Mouse (Mus musculus) CD8-positive naive resting alpha-beta T cell, adult 2 months (primary cell): ENCODE data around the gene Cntn5.

Experiments
- DNase-seq, 2 experiments: peaks; one replicate each; pipeline ENCODE4 v3.0.0; 2022; ENCODE audit warnings: low read depth in 2 of 2, low spot score in 2 of 2

Cntn5 gene

DNA sequence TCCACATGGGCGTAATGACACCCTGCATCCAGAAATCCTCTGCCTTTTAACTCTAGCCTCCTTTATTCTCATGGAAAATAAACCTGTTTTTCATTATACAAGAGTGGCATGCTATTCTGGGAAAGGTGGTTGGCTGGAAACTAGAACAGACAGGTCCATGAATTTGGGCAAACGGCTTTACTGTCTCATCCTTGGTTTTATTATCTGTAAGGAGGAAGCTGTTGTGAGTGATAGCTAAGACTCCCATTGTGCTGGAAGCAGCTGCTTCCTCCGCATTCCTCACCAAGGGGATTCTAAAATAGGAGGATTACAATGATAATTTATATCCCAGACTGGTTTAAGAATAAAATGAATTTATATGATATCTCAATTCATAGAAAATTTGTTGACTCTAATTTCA, 955.2 kb downstream of the Cntn5 start:
- DNase-seq = no peak

DNA sequence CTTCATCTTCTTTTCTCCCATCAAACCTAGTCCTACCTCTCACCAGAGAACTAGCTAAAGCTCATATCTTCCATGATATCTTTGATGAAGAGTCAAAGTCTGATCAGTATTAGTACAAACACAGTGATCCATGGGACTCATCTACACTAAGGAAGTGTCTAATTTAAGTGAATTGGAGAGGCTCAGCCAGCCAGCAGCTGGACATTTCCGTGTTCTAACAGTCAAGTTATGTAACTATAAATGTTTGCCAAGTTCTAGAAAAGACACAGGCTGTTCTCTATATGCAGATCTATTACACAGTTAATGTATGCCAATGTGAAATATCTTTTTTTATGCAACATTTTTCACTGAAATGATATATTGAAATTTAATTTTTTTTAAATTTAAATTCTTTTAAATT, 959.7 kb downstream of the Cntn5 start:
- no peak for DNase-seq

DNA sequence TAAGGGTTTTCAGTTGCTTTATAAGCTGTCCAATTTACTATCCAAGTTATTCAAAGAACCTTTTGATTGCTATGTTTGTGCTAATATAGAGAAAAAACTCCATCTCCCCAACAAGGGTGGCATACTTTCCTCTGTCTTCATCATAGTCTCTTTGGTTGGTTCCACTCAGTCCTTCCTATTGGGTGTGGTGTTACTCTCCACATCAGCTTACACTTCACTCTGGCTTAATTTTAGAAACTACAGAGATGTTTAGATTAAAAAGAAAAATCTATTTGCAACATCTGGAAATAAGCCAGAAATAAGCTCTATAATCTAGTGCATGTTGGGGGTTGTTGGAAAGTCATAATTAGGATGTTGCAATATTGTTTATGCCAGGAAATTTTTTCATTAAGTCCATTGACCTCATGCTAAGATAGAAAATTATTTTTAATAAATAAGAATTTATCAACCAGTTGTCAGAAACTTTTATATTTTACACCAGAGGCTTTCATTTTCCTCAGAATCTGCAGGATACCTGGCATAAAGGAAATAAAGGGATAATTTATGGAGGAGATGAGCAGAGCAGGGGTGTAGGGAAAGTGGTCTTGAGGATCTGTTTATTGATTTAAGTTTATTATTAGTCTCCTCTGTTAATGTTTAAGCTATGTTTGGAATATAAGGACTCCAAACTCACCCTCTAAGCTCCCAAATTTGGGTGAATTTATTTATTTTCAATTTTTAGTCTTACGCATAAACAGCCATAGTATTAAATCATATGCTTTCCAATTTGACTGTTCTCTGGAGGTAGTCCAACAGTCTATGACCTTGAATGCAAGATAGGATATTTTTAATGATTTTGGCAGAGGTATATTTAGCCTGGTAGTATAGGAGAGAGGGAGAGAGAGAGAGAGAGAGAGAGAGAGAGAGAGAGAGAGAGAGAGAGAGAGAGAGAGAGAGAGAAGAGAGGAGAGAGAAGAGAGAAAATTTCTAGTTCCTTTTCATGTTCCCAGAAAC, 966.8 kb downstream of the Cntn5 start:
- DNase-seq = no peak

DNA sequence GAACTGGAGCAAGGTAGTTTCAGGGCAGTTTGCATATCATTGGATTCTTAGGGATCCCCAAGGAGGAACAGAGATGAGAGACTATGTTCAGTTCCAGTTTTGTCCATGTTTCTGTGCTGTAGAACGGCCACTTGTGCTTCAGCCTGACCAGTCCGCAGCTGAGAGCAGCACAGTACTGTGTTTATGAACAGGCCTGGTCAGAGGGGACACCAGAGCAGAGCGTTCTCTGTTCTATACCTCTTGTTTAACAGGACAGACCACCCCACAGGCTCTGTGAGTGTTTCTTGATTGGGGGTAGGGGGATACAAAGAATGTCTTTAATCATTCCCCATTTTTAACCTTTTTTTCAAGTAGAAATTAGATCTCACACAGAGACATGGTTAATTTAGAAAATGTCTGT, 984.0 kb downstream of the Cntn5 start:
- DNase-seq = no peak

DNA sequence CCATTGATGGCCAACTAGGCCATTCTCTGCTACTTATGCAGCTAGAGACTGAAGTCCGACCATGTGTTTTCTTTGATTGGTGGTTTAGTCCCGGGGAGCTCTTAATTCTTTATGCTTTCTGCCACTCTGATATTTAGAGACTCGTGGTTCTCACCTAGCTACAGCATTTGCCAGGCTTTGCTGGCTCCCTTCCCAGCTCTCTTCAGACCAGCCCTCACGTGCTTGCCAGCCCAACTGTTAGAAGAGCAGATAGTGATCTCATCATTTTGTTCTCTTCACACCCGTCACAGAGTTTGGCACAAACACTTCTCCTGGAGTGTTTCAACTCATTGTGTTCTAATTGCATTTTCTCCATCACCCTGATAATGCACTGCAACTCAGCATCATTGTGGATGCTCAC, 1005.5 kb downstream of the Cntn5 start:
- DNase-seq = no peak

DNA sequence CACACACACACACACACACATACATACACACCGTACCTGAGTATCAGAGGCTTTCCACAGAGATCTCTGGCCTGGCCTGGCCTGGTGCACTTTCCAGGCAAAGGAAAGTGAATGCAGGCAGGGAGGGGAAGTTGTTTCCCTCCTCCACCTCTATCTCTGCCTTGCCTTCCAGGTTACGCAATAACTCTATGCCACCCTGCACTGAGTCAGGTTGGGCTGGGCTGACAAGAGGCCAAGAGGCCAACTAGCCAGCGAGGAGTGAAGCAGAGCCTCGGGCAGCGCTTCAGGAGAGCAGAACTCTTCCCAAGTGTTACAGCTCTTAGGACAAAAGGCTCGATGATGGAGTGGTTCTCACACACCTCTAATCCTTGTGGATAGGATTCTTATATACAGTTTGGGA, 1018.4 kb downstream of the Cntn5 start:
- no peak for DNase-seq

DNA sequence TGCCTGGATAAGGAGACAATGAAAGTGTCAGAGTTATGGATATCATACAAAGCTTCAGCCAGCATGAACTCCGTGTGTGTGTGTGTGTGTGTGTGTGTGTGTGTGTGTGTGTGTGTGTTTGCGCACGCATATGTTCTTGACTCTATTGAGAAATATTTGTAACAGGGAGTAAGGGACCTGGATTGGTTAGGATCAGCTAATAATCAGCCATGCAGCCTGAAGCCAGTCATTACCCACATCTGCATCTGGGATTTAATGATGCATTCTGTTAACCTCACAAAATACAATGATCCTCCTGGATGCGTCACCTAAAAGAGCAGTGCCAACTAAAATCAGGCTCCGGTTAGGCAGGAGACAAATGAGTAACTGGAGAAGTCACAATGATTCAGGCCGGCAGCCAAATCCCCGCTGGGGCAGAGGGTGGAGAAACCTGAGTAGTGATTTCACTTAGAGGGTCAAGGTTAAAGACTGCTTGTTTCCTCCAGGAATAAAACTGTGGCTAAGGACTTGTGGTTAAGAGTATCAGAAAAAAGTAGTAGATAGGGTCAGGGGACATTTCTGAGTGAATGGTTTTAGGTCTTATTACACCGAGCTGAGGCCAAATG, 1021.7 kb downstream of the Cntn5 start:
- DNase-seq = no peak

DNA sequence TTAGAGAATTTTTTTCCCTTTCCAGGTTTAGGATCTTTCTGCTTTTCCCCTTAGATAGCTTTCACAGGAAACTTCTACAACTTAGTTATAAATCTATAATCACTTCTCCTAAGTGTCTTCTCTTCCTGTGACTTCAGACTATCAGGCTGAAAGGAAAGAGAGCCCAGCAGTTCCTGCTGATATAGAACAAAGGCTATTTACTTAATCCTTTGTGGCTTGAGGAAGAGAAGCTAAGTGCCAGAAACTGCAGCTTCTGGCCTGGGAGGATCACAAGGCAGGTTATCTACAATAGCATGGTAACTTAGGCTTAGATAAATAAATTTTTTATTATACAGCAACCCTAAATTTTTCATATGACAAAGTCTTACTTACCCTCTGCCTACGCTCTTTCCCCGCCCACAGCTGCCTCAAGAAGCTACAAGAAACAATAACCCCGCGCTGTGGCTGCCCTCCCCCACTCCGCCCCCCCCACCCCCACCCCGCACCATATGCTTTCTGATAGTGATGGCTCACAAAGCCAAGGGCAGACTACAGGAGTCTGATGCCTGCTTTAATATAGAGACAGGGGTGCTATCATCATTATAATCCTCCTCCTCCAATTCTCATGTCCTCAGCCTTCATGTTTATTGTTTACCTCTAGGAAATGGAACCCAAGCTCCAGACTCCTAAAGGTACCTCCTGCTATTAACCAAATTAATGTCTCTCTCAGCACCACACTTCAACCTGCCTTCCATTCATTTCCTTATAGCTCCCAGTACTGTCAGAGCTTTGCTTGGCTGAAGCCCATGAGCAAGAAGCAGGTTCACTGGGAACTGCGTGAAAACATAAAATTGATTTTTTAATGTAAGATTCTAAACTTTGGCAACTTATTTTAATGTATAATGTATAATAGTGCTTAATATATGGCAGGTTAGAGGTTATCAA, 1032.2 kb downstream of the Cntn5 start:
- DNase-seq = no peak

DNA sequence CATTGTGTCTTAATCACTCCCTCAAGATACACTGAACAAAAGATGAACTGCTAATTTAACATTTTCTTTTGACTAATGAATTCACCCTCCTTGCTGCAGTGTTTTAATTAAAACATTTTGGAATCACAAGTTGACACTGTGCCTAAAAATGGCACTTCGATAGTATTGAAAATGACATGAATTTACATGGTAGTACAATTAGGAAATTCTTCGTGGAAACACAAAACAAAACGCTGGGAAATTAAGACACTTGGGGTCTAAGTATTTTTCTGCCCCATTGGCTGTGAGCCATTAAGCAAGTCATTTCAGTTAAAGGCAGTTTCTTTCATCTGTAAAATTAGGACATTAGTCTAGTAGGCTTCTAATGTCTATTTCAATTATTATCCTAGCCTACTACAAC, 1043.9 kb downstream of the Cntn5 start:
- no peak for DNase-seq

DNA sequence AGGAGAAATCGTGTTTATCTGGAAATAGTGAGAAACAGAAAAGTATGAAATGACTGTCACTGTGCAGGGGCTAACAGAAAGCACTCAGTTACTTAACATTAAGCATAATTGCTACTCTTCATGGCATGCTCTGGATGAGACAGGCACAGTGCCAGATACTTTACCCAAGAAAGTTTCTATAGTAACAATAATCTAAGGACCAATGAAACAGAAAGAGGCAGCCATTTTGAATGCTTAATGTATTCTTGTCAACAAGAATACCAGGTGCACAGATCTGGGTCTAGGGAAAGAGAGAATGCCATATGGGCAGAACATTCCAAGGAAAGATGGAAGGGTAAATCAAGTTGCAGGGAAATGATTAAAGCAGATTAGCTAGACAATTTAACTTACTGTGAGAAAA, 1045.3 kb downstream of the Cntn5 start:
- no peak for DNase-seq

DNA sequence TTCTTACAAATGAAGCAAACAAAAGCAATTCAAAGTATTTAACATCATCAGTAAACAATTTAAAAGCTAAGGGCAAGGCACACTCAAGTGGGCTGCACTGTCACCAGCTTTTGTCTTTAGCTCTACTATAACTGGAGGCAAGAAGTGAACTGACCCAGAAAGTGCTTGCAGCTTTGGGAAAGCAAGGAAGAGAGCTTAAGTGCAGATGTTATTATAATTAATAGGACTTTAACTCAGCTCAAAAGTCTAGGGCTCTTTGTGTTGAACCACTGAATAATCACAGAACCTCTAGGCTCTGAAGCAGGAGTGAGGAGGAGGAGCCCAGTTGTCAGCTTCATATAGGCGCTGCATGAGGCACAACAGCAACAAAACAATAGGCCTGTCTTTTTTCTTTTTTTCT, 1049.8 kb downstream of the Cntn5 start:
- no peak for DNase-seq

DNA sequence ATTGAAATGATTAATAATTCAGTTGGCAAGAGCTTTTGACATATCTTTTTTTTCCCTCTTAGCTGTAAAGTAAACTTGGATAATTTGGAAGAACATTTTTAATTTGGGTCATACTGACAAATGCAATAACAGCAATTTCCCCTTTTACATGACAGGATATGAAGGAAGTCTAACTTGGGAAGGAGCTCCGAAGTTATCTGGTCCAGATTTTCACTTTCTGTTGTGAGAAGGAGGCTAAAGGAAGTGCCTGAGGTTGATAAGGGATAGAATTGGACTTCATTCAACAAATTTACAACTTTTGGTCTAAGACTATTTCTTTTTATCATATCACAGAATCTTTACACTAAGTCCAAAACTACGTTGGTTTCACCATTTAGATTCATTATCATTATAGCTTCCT, 1074.3 kb downstream of the Cntn5 start:
- no peak for DNase-seq

DNA sequence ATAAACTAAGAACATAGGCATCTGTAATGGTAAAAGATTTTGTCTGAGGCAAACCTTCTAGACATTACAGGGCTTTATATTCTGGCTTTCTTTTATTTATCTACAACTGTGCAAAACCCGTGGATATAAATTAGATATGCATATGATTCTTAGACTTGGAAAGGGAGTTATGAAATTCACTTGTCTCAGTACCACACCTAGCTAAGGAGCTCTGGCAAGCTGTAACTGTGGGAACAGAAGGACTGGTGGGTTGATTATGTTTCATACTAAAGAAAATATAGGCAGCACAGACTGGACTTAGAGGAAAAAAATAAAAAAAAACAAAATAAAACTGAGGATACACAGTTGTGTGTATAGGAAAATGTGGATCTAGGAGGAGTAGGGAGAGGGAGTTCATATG, 1084.6 kb downstream of the Cntn5 start:
- no peak for DNase-seq

DNA sequence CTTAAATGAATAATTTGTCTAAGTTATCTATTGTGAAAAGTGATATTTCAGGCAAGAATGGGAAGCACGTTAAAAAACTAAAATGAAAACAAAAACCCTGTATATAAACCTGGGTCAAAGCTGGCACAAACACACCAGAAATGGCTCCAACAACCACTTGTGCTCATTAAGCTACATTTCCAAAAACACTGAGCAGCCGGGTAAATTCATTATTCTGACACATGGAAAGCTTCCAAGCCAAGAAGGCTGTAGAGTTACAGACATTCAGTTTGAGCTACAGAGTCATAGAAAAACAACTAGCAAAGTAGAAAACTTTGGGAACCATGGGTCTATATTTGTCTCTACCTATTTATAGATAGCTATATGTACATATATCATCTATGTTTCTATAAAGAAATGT, 1087.1 kb downstream of the Cntn5 start:
- no peak for DNase-seq

DNA sequence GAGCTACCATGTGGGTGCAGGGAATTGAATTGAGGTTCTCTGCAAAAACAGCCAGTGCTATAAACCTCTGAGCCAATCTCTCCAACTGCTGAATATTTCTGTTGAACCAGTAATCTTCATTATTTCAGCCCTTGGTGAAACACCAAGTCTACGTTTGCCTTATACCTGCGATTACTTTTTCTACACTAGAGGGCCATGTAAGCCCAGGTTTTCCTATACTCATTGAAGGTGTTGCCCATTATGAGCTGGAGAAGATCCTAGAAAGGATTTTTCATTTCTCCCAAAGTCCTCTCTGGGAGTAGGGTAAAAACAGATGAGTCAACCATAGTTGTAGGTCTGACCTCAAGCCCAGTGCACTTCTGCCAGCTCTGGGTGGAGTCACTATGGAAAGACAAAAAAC, 1105.0 kb downstream of the Cntn5 start:
- DNase-seq = no peak

DNA sequence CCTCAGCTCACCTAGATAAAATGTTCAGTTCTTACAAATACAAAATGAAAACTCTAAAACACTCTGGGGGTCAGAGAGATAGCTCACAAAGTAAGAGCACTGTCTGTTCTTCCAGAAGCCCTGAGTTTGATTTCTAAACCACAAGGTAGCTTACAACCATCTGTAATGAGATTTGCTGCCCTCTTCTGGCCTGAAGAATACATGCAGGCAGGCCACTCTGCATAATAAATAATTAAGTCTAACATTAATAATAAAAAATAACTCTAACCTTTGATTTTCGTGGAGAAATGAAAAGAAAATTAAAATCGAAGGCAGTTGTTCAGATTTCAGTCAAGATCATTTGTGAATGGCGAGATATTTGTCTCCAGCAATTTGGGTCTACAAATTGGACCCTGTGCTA, 1120.9 kb downstream of the Cntn5 start:
- DNase-seq = no peak

DNA sequence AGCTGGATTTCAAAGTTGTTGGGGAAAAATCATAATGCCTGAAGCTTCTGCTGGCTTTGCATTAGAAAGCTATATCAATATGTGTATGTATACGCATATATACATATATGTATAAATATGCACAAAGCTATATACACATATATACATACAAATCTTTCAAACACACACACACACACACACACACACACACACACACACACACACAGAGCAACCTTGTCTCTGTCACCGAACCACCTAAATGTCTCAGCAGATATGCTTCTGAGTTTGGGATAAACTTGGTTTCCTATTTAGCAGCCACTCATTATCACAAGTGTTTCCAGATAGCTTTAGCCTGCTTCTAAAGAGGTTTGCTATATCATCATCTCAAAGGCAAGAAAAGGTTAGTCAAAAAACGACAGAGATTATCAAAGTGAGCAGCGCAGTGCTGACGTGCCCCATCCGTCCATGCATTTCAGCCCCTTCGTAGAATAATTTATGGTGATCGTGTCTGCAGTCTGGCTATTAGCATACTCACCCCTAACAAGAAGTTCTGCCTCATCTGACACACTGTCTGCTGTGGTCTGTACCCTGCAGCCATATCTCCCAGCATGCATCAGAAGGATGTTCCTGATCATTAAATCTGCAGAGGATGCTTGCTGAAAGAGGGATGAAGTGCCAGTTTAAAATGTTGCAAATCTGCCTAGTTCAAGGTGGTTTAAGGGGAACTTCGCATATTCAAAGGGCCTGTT, 1123.3 kb downstream of the Cntn5 start:
- DNase-seq = no peak

DNA sequence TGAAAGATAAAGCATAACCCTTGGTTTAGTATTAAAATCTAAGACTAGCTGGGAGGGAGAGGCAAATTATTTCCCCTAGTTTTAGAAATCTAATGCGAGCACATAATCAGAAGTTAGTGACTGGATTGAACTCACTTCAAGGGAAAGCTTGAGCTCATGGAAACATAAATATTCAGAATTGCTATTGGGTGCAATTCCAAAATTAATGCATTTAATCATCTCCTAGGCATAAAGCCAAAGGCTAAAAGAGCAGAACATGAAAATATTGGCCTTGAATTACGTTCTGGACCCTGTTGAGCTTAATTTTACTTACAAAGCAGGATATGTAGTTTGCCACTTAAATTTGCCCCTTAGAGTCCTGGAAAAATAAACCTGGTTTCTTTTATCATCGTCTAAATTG, 1124.9 kb downstream of the Cntn5 start:
- no peak for DNase-seq

DNA sequence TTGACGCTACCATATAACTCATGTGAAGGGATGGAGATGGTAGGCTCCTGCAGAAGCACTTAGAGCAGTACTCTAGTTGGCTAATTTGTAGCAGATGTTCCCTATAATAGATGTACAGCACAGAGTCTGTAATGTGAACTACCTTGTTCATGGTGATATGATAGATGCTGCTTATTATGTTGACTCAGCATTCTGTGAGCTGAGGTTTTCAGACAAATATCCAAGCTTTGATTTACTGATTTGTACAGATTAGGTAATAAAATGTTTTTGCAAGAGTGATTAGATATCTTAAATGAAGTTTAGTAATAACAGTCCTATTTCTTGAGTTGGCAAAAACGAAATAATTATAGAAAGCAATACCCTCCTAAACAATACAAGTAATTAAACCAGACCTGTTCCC, 1133.8 kb downstream of the Cntn5 start:
- DNase-seq = no peak

DNA sequence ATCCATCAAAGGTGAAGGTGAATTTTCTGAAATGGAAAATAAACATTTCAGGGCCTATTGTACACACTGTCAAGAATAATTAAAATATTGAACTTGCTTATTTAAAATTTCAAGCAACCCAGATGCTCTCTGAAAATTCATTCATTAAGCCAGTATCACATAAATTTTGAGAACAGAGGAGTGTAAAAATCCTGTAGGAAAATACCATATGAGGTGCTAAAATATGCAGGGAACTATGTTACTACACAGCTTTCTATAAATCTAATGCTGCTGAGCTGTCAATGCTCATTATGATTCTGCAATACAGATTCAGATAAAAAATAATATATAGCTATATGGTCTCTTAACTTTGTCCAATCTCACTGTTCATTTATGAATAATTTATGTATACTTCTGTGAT, 1134.9 kb downstream of the Cntn5 start:
- no peak for DNase-seq

DNA sequence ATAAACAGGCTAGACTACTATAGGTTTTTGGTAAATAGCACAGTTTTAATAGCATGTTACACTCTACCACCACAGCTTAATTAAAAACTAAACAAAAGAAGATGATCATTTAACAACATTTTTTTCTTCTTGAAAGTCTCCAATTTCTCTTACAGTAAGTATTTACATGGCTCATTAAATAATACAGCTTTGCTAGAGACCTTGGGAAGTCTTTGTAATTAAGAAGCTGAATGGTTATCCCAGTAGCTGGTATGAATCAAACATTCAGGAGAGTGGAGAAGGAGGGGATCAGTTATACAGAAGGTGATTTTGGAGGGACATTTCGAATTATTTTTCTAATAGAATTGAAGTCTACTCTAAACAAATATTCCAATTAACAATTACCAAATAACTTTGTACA, 1186.4 kb downstream of the Cntn5 start:
- DNase-seq = no peak
